ENCODE assay signal across 9 mouse cellular contexts in the genomic region with DNA sequence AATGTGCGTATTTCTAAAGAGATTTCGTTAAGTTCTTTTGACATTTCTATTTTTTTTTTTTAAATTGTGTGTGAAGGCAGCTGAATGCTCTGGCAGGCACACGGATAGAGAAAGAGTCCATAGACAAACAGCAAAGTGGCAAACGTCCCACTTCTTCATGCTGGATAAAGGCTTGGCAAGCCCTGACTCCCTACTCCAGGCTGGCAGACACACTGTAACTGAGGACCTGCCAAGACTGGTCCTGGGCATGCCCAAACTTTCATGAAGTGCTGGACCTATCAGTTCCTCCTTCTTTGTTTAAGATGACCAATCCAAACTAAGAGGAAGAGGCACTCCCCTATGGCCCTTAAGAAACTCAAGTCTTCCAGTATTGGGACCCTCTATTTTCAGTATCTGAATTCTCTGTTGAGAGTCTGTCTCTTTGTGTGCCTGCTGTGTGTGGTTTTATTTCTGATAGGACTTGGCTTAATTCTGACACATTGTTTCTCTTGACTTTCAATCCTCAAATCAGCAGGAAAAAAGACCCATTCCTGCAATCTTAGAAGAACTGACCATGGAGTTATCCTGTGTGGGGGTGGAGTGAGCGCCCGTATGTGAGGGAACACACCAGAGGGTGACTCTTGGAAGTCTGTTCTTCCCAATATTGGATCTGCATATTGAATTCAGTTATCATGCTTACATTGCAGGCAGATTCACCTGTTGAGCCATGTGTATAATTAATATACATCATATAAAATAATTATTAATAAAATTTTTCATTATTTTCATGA.
DNase-seq lines count a peak whose midpoint lies in the region; ATAC-seq and TF ChIP-seq lines count a peak whose summit lies in the region.
"Had no signal": no experiment of that assay in that cellular context is flagged by ENCODE, and none has a peak within 500 bp of the region (broad histone marks: within the 10 kb centered on the region; RNA-seq: fewer than 3 reads in every experiment).

No protein-coding gene starts in this region.

- WGBS in hindbrain, embryonic 13.5 days = 81% methylated on average over 6 of the region's 6 CpGs
- WGBS in hindbrain, embryonic 12.5 days = 83% methylated on average over 6 of the region's 6 CpGs
- 64% methylated on average over 6 of the region's 6 CpGs for WGBS in midbrain, postnatal 0 days
- 80% methylated on average over 6 of the region's 6 CpGs for WGBS in intestine, postnatal 0 days
- 72% methylated on average over 6 of the region's 6 CpGs for WGBS in liver, embryonic 12.5 days (ENCODE audit: insufficient replicate concordance)

- DNase-seq in cerebellum, adult 11 months = peak; percentile 2
- peak; percentile 20 for DNase-seq in gonadal fat pad, adult 2 months (ENCODE audit: low read depth)
- DNase-seq in midbrain, postnatal 0 days (ENCODE audit: low spot score) = peak; percentile 95
- no peak for DNase-seq in ovary, adult 18-20 months (ENCODE audit: low spot score)

- H3K27me3 ChIP-seq in hindbrain, embryonic 13.5 days = no peaks in the 10 kb centered on the region
- no peaks in the 10 kb centered on the region for H3K27me3 ChIP-seq in hindbrain, embryonic 12.5 days
- no peaks in the 10 kb centered on the region for H3K27me3 ChIP-seq in midbrain, postnatal 0 days (ENCODE audit: insufficient read depth, low read length)
- no peaks in the 10 kb centered on the region for H3K27me3 ChIP-seq in intestine, postnatal 0 days (replicated peaks; ENCODE audit: control insufficient read depth, insufficient read depth, low read length)
- no peaks in the 10 kb centered on the region for H3K27me3 ChIP-seq in liver, embryonic 12.5 days (replicated peaks)
- H3K27me3 ChIP-seq: embryonic facial prominence, embryonic 12.5 days had no signal

- no peak overlapping the region for H3K4me3 ChIP-seq in hindbrain, embryonic 13.5 days
- H3K4me3 ChIP-seq in hindbrain, embryonic 12.5 days = no peak overlapping the region
- H3K4me3 ChIP-seq in midbrain, postnatal 0 days (ENCODE audit: low read depth, low read length) = no peak overlapping the region
- H3K4me3 ChIP-seq in intestine, postnatal 0 days (ENCODE audit: low read depth, low read length) = no peak overlapping the region
- no peak overlapping the region for H3K4me3 ChIP-seq in liver, embryonic 12.5 days
- H3K4me3 ChIP-seq: embryonic facial prominence, embryonic 12.5 days had no signal

- no peaks in the 10 kb centered on the region for H3K4me1 ChIP-seq in hindbrain, embryonic 13.5 days (replicated peaks)
- no peaks in the 10 kb centered on the region for H3K4me1 ChIP-seq in hindbrain, embryonic 12.5 days
- no peaks in the 10 kb centered on the region for H3K4me1 ChIP-seq in midbrain, postnatal 0 days (ENCODE audit: insufficient read depth, low read length)
- H3K4me1 ChIP-seq in intestine, postnatal 0 days (replicated peaks; ENCODE audit: control insufficient read depth, insufficient read depth, low read length) = no peaks in the 10 kb centered on the region
- H3K4me1 ChIP-seq in liver, embryonic 12.5 days = no peaks in the 10 kb centered on the region
- H3K4me1 ChIP-seq: embryonic facial prominence, embryonic 12.5 days had no signal

- no peak overlapping the region for H3K9ac ChIP-seq in hindbrain, embryonic 13.5 days
- H3K9ac ChIP-seq in hindbrain, embryonic 12.5 days = no peak overlapping the region
- no peak overlapping the region for H3K9ac ChIP-seq in midbrain, postnatal 0 days (replicated peaks; ENCODE audit: low read length, poor library complexity, severe bottlenecking)
- no peak overlapping the region for H3K9ac ChIP-seq in intestine, postnatal 0 days (ENCODE audit: low read depth, low read length)
- H3K9ac ChIP-seq in liver, embryonic 12.5 days = no peak overlapping the region
- H3K9ac ChIP-seq: embryonic facial prominence, embryonic 12.5 days had no signal

- no peaks in the 10 kb centered on the region for H3K9me3 ChIP-seq in hindbrain, embryonic 13.5 days
- no peaks in the 10 kb centered on the region for H3K9me3 ChIP-seq in hindbrain, embryonic 12.5 days (replicated peaks)
- H3K9me3 ChIP-seq in midbrain, postnatal 0 days (ENCODE audit: low read length) = no peaks in the 10 kb centered on the region
- H3K9me3 ChIP-seq in intestine, postnatal 0 days (ENCODE audit: control insufficient read depth) = no peaks in the 10 kb centered on the region
- H3K9me3 ChIP-seq in liver, embryonic 12.5 days (replicated peaks) = no peaks in the 10 kb centered on the region
- H3K9me3 ChIP-seq: embryonic facial prominence, embryonic 12.5 days had no signal

- ATAC-seq in hindbrain, embryonic 13.5 days (ENCODE audit: low FRiP score) = peak; percentile 93
- no peak for ATAC-seq in hindbrain, embryonic 12.5 days (ENCODE audit: low FRiP score)
- peak; percentile 97 for ATAC-seq in midbrain, postnatal 0 days (ENCODE audit: low FRiP score)
- ATAC-seq in intestine, postnatal 0 days = no peak
- ATAC-seq in liver, embryonic 12.5 days = no peak

- H3K4me2 ChIP-seq in hindbrain, embryonic 13.5 days = no peak overlapping the region
- H3K4me2 ChIP-seq in hindbrain, embryonic 12.5 days (replicated peaks) = no peak overlapping the region
- no peak overlapping the region for H3K4me2 ChIP-seq in midbrain, postnatal 0 days (ENCODE audit: low read depth, low read length, poor library complexity, severe bottlenecking)
- H3K4me2 ChIP-seq in intestine, postnatal 0 days (replicated peaks; ENCODE audit: low read depth) = no peak overlapping the region
- H3K4me2 ChIP-seq in liver, embryonic 12.5 days = no peak overlapping the region
- H3K4me2 ChIP-seq: embryonic facial prominence, embryonic 12.5 days had no signal

- no peak overlapping the region for H3K27ac ChIP-seq in hindbrain, embryonic 13.5 days
- H3K27ac ChIP-seq in hindbrain, embryonic 12.5 days = no peak overlapping the region
- no peak overlapping the region for H3K27ac ChIP-seq in midbrain, postnatal 0 days (ENCODE audit: low read depth, low read length)
- H3K27ac ChIP-seq in intestine, postnatal 0 days (ENCODE audit: low read depth, low read length) = no peak overlapping the region
- H3K27ac ChIP-seq in liver, embryonic 12.5 days = no peak overlapping the region
- H3K27ac ChIP-seq: embryonic facial prominence, embryonic 12.5 days had no signal

- TF ChIP-seq CTCF in midbrain, postnatal 0 days (IDR thresholded peaks at IDR 0.05) = no peak
- TF ChIP-seq CTCF in intestine, postnatal 0 days (IDR thresholded peaks at IDR 0.05; ENCODE audit: low read depth) = no peak

- H3K36me3 ChIP-seq in hindbrain, embryonic 13.5 days = no peaks in the 10 kb centered on the region
- no peaks in the 10 kb centered on the region for H3K36me3 ChIP-seq in hindbrain, embryonic 12.5 days
- H3K36me3 ChIP-seq in midbrain, postnatal 0 days (ENCODE audit: insufficient read depth, low read length) = no peaks in the 10 kb centered on the region
- no peaks in the 10 kb centered on the region for H3K36me3 ChIP-seq in intestine, postnatal 0 days (ENCODE audit: control insufficient read depth, insufficient read depth)
- no peaks in the 10 kb centered on the region for H3K36me3 ChIP-seq in liver, embryonic 12.5 days
- H3K36me3 ChIP-seq: embryonic facial prominence, embryonic 12.5 days had no signal

Comparison
In these comparisons a context has a peak if more than half of its experiments do, and no peak if none do; other contexts are left out.
1. ATAC-seq: peak in hindbrain, embryonic 13.5 days (single experiment) and midbrain, postnatal 0 days (single experiment); none in hindbrain, embryonic 12.5 days (single experiment), intestine, postnatal 0 days (single experiment) and liver, embryonic 12.5 days (single experiment).